Mouse (Mus musculus): ENCODE data around the gene Gm5941.
"Not testable (repeated sequence)": the region's sequence is repeated elsewhere in the genome, so short reads cannot be mapped to it uniquely, and the experiment has no call there.

Gene Gm5941

DNA sequence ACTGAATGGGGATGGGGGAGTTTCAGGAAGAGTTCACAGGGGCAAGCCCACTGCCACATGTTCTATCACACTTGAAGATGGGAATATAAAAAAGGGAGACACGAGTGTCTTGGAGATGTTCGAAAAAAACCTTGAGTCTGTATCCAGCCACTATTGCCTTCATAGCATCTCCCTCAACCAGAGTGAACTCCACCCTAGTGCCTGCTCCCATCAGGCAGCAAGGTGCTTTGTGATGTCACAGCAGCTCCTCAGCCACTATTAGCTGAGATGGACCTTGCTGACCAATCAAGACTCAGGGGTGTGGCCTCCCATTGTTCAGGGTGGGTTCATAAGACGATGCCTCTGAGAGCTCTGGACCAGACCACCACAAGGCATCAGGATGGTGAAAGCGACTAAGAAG, at the start of gene Gm5941:
Gene Gm5941, plus strand, starts transcription at position 301 of the 400 bp plus-strand sequence.
- DNase-seq (ENCODE audit: low spot score in 2 of 2): not testable (repeated sequence)

DNA sequence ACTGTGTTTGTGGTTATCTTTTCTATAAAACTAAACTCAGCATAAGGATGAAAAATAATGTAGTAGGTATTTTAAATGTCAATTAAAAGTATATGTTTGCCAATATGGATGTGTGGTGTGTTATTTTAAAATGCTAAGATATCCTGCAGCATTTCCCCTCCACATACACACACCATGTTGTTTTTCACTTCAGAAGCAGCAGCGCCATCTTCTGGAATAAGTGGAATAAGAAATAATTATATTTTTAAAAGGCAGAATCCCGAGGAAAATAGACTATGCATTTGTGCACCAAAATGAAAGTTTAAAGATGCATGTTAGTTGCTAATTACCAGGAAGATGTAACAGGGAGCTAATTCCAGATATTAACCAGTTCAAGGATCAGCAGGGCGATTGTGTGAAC, 29.3 kb upstream of the Gm5941 start:
- no peak for DNase-seq (ENCODE audit: low spot score in 2 of 2)

GRCm38 (mm10) chrX:92464773-92465172, 25.0 kb upstream of the Gm5941 start:
- DNase-seq (ENCODE audit: low spot score in 2 of 2): no peak

DNA sequence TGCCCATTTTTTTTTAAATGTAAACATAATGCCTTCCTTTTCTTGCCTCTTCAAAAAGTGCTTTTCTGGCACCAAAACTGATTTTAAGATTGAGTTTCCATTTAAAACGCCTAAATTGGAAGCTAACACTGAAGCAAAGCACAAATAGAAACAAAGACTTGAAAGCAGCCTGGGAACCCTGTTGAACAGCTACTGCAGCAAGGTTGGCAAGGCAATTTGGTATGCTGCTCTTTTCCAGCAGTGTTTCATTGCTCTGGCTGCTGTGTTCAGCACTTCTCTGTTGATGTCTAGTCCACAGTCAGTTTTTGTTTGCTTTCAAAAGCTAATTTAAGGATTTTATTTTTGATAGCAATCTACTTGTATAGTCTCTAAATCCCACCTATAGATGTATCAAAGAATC, 8.5 kb downstream of the Gm5941 start:
- DNase-seq (ENCODE audit: low spot score in 2 of 2): no peak

- no peak for DNase-seq (ENCODE audit: low spot score in 2 of 2)
Measured at GRCm38 (mm10) chrX:92527826-92528225, 38.1 kb downstream of the Gm5941 start.

All from spleen, postnatal 14 days (tissue).